Mouse (Mus musculus) heart, embryonic 11.5 days (tissue): Measurements from ENCODE around the gene Senp6. TPM values are rescaled to one million over a fixed set of nuclear protein-coding genes. Genes with fewer than 3 reads are reported as not detected.

ENCODE experiments used
- polyA plus RNA-seq: library from polyadenylated mRNA; unstranded; fragments of >200 nt; fragmentation: Nextera tagmentation; extraction: Ambion mirVana; gene quantifications from 2 replicates; pipeline ENCODE4 v1.2.1, GENCODE M21; 2014

The Senp6 gene
- polyA plus RNA-seq, 1 experiment from 2014 or later: 52.6 TPM

Other genes with a start within 250 kb of the Senp6 start
- gene Filip1, start 54.1 kb upstream of the Senp6 start, polyA plus RNA-seq: 17.0 and 19.8 TPM in 2 replicates
- 13.9 and 14.1 TPM in 2 replicates for gene Myo6, start 98.1 kb downstream of the Senp6 start, polyA plus RNA-seq